Mouse (Mus musculus) stomach, postnatal 0 days (tissue): ENCODE results near the gene Faap24.

Source experiments
- CTCF ChIP-seq: IDR thresholded peaks from 2 replicates; pipeline ENCODE4 v1.5.1; 2016; ENCODE audit warnings: antibody characterized with exemption, low read depth, mild to moderate bottlenecking, moderate library complexity
- EP300 ChIP-seq: optimal IDR thresholded peaks from 2 replicates; pipeline ENCODE3; 2016; ENCODE audit warnings: antibody characterized with exemption

DNA sequence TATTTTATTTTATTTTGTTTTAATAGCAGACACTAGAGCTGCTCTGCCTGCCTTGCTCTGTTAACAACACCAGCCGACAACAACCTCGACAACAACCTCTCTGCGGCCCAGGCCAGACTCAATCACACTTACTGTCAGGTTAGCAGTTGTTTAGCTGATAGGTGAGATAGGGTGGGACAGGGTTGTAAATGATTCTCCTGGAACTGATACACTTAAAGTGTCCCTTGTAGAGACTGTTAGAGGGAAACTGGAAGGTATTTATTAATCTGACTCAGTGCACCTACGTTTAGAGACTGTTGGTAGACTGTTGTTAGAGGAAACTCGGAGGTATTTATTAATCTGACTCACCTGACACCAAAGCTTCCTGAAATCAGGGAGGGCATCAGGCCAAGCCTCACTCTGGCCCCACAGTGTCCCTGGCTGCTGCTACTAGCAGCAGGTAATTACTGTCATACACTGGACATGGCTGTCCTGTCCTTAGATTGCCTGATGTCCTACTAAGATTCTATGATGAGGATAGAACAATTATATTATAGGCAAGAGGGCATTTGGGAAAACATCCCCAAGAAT is 41.2 kb downstream of the Faap24 start:
- TF ChIP-seq EP300 (no peak), CTCF (no peak)
